Mouse (Mus musculus) ovary, postnatal 14 days (tissue): Measurements from ENCODE around the gene Maml2.

Experiments
- DNase-seq: peaks from one replicate; pipeline ENCODE4 v3.0.0; 2022; ENCODE audit warnings: low spot score

The Maml2 gene

DNA sequence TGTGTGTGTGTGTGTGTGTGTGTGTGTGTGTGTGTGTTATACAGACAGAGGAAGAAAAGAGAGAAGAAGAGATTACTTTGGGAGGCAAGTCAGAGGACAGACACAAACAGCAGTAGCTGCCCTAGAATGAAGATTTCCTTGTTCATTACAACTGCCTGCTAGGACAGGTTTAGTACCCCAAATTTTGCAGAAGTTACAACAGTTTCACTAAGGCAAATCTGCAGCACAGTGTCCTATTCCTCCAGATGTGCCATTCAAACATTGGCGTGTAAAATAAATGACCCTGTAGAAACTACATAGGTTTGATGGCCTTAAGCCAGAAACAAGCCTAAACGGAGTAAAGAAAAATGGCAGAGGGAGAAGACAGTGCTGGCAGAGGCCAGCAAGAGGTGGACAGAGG is 195.1 kb downstream of the Maml2 start:
- DNase-seq, result no peak

- DNase-seq, result no peak
Observed at GRCm38 (mm10) chr9:13493746-13494145, 196.0 kb downstream of the Maml2 start.

GRCm38 (mm10) chr9:13495530-13495929 is 197.8 kb downstream of the Maml2 start:
- no peak for DNase-seq

- no peak for DNase-seq
Observed at GRCm38 (mm10) chr9:13497016-13497415, 199.3 kb downstream of the Maml2 start.

GRCm38 (mm10) chr9:13497690-13498333 is 200.1 kb downstream of the Maml2 start:
- no peak for DNase-seq

GRCm38 (mm10) chr9:13500045-13500444 is 202.3 kb downstream of the Maml2 start:
- DNase-seq, result no peak

- DNase-seq, result no peak
Observed at GRCm38 (mm10) chr9:13505024-13505423, 207.3 kb downstream of the Maml2 start.

- DNase-seq, result no peak
Observed at GRCm38 (mm10) chr9:13506956-13507821, 209.4 kb downstream of the Maml2 start.

GRCm38 (mm10) chr9:13507822-13508188 is 210.0 kb downstream of the Maml2 start:
- DNase-seq, result no peak

DNA sequence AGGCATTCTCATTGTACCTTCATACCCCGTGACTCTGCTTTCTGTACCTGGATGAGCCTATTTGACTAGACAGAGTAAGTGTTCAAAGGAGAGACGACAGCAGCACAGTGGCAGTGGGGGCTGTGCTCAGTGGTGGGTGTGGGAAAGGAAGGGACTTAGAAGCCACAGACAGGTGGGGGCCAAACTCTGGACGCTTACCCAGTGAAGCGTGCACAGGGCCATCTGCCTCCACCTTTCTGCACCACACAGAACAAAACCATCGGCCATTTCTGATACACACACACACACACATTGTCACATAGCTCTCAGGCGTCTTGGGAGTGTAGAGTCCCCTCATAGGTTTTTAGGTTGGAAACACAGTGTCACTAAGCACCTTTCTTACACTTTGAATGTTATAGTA is 212.0 kb downstream of the Maml2 start:
- DNase-seq, result no peak

DNA sequence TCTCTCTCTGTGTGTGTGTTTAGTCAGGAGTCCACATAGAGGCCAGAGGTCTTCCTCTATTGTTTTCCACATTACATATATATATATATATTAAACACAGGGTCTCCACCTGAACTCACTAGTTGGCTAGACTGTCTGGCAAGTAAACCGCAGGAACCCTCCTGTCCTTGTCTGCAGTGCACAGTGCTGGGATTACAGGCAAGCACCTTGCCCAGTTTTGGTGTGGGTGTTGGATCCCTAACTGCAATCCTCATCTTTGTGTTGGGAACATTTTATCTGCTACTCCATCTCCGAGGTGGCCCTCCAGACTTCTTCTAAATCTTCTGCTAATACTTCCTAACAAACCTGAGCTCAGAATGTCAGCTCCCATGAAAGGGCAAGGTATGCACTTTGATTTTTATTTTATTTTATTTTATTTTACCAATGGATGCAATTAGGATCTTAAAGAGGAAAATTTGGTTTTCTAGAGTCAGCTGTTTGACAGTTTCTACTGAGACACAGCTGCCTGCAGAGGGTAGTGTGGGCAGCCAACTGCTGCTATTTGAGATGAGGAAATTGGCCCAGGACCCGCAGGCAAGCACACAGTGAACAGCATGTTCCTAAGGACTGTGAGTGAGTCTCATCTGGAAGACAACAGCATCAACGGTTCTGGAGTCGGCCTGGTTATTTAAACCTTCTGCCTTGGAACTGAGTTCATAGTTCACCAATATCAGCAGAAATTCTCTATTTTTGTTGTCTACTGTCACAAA is 213.0 kb downstream of the Maml2 start:
- DNase-seq, result no peak

- no peak for DNase-seq
Observed at GRCm38 (mm10) chr9:13513135-13513534, 215.4 kb downstream of the Maml2 start.

GRCm38 (mm10) chr9:13514435-13514834 is 216.7 kb downstream of the Maml2 start:
- no peak for DNase-seq

- no peak for DNase-seq
Observed at GRCm38 (mm10) chr9:13515976-13516375, 218.2 kb downstream of the Maml2 start.

- no peak for DNase-seq
Observed at GRCm38 (mm10) chr9:13518031-13518430, 220.3 kb downstream of the Maml2 start.

DNA sequence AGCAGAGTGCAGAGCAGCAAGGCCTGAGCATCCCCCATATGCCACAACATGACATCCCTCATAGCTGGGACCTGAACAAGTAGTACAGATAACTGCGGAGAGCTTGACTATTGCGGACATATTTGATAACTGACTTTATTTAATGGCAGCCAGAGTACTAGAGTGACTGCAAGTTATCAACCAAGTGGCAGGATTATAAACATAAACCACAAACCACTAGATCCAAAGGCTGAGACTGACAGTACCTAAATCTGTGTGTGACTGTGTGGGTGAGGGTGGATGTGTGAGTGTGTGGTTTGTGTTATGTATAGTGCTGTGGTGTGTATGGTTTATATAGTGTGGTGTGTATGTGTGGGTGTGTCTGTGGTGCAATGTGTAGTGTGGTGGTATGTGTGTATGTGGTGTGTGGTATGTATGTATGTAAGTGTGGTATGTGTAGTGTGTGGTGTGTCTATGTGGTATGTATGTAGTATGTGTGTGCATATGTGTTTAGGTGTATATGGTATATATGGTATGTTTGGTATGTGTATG is 220.7 kb downstream of the Maml2 start:
- no peak for DNase-seq

GRCm38 (mm10) chr9:13522061-13522820 is 224.5 kb downstream of the Maml2 start:
- DNase-seq, result no peak

DNA sequence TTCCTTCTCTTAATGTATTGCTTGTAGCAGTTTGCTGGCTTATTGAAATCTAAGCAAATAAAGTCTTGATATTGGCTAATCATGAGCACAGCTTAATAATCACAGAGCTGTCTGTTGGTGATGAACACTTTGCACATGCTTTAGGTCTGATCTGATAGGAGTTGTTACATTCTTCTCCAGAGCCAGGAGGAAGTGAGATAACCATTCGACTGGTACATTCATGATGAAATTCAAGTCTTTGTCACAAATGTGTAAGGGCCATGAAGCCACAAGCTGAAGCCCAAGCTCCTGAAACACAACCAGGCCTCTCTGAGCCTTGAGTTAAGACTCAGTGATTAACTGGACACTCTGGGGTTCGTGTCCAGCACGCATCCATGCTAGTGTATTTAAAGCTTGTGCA is 225.3 kb downstream of the Maml2 start:
- DNase-seq, result no peak

GRCm38 (mm10) chr9:13525075-13525474 is 227.3 kb downstream of the Maml2 start:
- DNase-seq, result no peak

GRCm38 (mm10) chr9:13525561-13526255 is 228.0 kb downstream of the Maml2 start:
- no peak for DNase-seq

- DNase-seq, result no peak
Observed at GRCm38 (mm10) chr9:13530575-13530974, 232.8 kb downstream of the Maml2 start.
